Mouse (Mus musculus): ENCODE measurements around the gene Tnf. TPM values are rescaled to one million over a fixed set of nuclear protein-coding genes. Genes with fewer than 3 reads are reported as not detected.

Gene Tnf
- polyA plus RNA-seq, 1 experiment from 2014 or later = not detected

- Histone ChIP-seq H3K4me1 (no peaks in the 10 kb centered on the region), H3K9me3 (no peaks in the 10 kb centered on the region), H3K4me2 (replicated peaks) (no peak overlapping the region), H3K36me3 (peaks cover 98% of the 10 kb centered on the region), H3K27me3 (no peaks in the 10 kb centered on the region), H3K27ac (replicated peaks) (no peak overlapping the region), H3K4me3 (no peak overlapping the region), H3K9ac (replicated peaks) (no peak overlapping the region)
- no peak for ATAC-seq (replicated peaks)
- WGBS = 92% methylated on average over 12 of the region's 12 CpGs
Observed at GRCm38 (mm10) chr17:35155451-35155850, 46.4 kb downstream of the Tnf start.

GRCm38 (mm10) chr17:35154616-35155015 is 47.2 kb downstream of the Tnf start:
- 85% methylated on average over 7 of the region's 7 CpGs for WGBS
- Histone ChIP-seq H3K27ac (replicated peaks) (no peak overlapping the region), H3K27me3 (no peaks in the 10 kb centered on the region), H3K9ac (replicated peaks) (no peak overlapping the region), H3K4me3 (no peak overlapping the region), H3K4me2 (replicated peaks) (no peak overlapping the region), H3K36me3 (peaks cover 98% of the 10 kb centered on the region), H3K4me1 (no peaks in the 10 kb centered on the region), H3K9me3 (no peaks in the 10 kb centered on the region)
- no peak for ATAC-seq (replicated peaks)

GRCm38 (mm10) chr17:35153931-35154330 is 47.9 kb downstream of the Tnf start:
- no peaks in the 10 kb centered on the region for H3K9me3 ChIP-seq
- WGBS = 94% methylated on average over 4 of the region's 4 CpGs
- H3K27me3 ChIP-seq = no peaks in the 10 kb centered on the region
- H3K4me2 ChIP-seq (replicated peaks) = no peak overlapping the region
- H3K27ac ChIP-seq (replicated peaks) = no peak overlapping the region
- no peak for ATAC-seq (replicated peaks)
- H3K4me3 ChIP-seq = no peak overlapping the region
- H3K4me1 ChIP-seq = no peaks in the 10 kb centered on the region
- no peak overlapping the region for H3K9ac ChIP-seq (replicated peaks)
- H3K36me3 ChIP-seq = peaks cover 98% of the 10 kb centered on the region

GRCm38 (mm10) chr17:35153077-35153476 is 48.7 kb downstream of the Tnf start:
- 91% methylated on average over 9 of the region's 9 CpGs for WGBS
- no peak overlapping the region for H3K9ac ChIP-seq (replicated peaks)
- peaks cover 97% of the 10 kb centered on the region for H3K36me3 ChIP-seq
- no peak for ATAC-seq (replicated peaks)
- no peaks in the 10 kb centered on the region for H3K4me1 ChIP-seq
- H3K9me3 ChIP-seq = no peaks in the 10 kb centered on the region
- no peak overlapping the region for H3K27ac ChIP-seq (replicated peaks)
- H3K27me3 ChIP-seq = no peaks in the 10 kb centered on the region
- H3K4me3 ChIP-seq = no peak overlapping the region
- no peak overlapping the region for H3K4me2 ChIP-seq (replicated peaks)

GRCm38 (mm10) chr17:35152121-35152520 is 49.7 kb downstream of the Tnf start:
- Histone ChIP-seq H3K9me3 (no peaks in the 10 kb centered on the region), H3K9ac (replicated peaks) (no peak overlapping the region), H3K4me2 (replicated peaks) (no peak overlapping the region), H3K27ac (replicated peaks) (no peak overlapping the region), H3K4me1 (no peaks in the 10 kb centered on the region), H3K27me3 (no peaks in the 10 kb centered on the region), H3K4me3 (no peak overlapping the region), H3K36me3 (peaks cover 96% of the 10 kb centered on the region)
- 92% methylated on average over 4 of the region's 4 CpGs for WGBS
- ATAC-seq (replicated peaks) = no peak

Small RNAs within 50 kb of the gene (microRNA-seq; reads per million reads assigned to microRNA genes)
- not detected for gene Mir6973a
- gene Mir6974 = not detected
- gene Mir6975 = 2.2 reads per million, percentile 1 among the genes with 10 or more reads in this experiment
- not detected for gene Mir8094

Other genes with a start within 250 kb of the Tnf start
- gene Hspa1b, start 242.8 kb downstream of the Tnf start, polyA plus RNA-seq (2015; fragmentation: Nextera tagmentation; extraction: Ambion mirVana) = 0.10 and 0.17 TPM in 2 replicates
- gene Gm20481, start 232.1 kb downstream of the Tnf start, polyA plus RNA-seq (2015; fragmentation: Nextera tagmentation; extraction: Ambion mirVana) = not detected in 2 replicates
- gene Hspa1a, start 229.9 kb downstream of the Tnf start, polyA plus RNA-seq (2015; fragmentation: Nextera tagmentation; extraction: Ambion mirVana) = 3.6 and 3.7 TPM in 2 replicates
- 1.5 TPM in 2 replicates for gene Hspa1l, start 229.3 kb downstream of the Tnf start, polyA plus RNA-seq (2015; fragmentation: Nextera tagmentation; extraction: Ambion mirVana)
- 132 and 149 TPM in 2 replicates for gene Lsm2, start 220.1 kb downstream of the Tnf start, polyA plus RNA-seq (2015; fragmentation: Nextera tagmentation; extraction: Ambion mirVana)
- gene Vars, start 201.0 kb downstream of the Tnf start, polyA plus RNA-seq (2015; fragmentation: Nextera tagmentation; extraction: Ambion mirVana) = 82.9 and 88.6 TPM in 2 replicates
- 0.14 and 0.28 TPM in 2 replicates for gene Vwa7, start 185.4 kb downstream of the Tnf start, polyA plus RNA-seq (2015; fragmentation: Nextera tagmentation; extraction: Ambion mirVana)
- gene Sapcd1, start 174.0 kb downstream of the Tnf start, polyA plus RNA-seq (2015; fragmentation: Nextera tagmentation; extraction: Ambion mirVana) = 5.8 and 5.9 TPM in 2 replicates
- 2.8 and 3.2 TPM in 2 replicates for gene Msh5, start 155.3 kb downstream of the Tnf start, polyA plus RNA-seq (2015; fragmentation: Nextera tagmentation; extraction: Ambion mirVana)
- 98.4 and 100 TPM in 2 replicates for gene Clic1, start 152.0 kb downstream of the Tnf start, polyA plus RNA-seq (2015; fragmentation: Nextera tagmentation; extraction: Ambion mirVana)
- 540 and 556 TPM in 2 replicates for gene Ddah2, start 143.0 kb downstream of the Tnf start, polyA plus RNA-seq (2015; fragmentation: Nextera tagmentation; extraction: Ambion mirVana)
- gene Ly6g6c, start 136.6 kb downstream of the Tnf start, polyA plus RNA-seq (2015; fragmentation: Nextera tagmentation; extraction: Ambion mirVana) = not detected in 2 replicates
- gene Mpig6b, start 135.8 kb downstream of the Tnf start, polyA plus RNA-seq (2015; fragmentation: Nextera tagmentation; extraction: Ambion mirVana) = 0.15 and 0.17 TPM in 2 replicates
- 10.0 and 11.9 TPM in 2 replicates for gene Ly6g6e, start 125.1 kb downstream of the Tnf start, polyA plus RNA-seq (2015; fragmentation: Nextera tagmentation; extraction: Ambion mirVana)
- 0.46 and 0.47 TPM in 2 replicates for gene Ly6g6d, start 123.9 kb downstream of the Tnf start, polyA plus RNA-seq (2015; fragmentation: Nextera tagmentation; extraction: Ambion mirVana)
- 0.32 TPM in 1 of 2 replicates, not detected in the other for gene Ly6g6f, start 116.4 kb downstream of the Tnf start, polyA plus RNA-seq (2015; fragmentation: Nextera tagmentation; extraction: Ambion mirVana)
- 93.2 and 97.4 TPM in 2 replicates for gene Abhd16a, start 112.7 kb downstream of the Tnf start, polyA plus RNA-seq (2015; fragmentation: Nextera tagmentation; extraction: Ambion mirVana)
- gene Ly6g5c, start 93.7 kb downstream of the Tnf start, polyA plus RNA-seq (2015; fragmentation: Nextera tagmentation; extraction: Ambion mirVana) = not detected in 2 replicates
- 1.2 and 1.3 TPM in 2 replicates for gene Ly6g5b, start 86.6 kb downstream of the Tnf start, polyA plus RNA-seq (2015; fragmentation: Nextera tagmentation; extraction: Ambion mirVana)
- 29.3 and 32.0 TPM in 2 replicates for gene Gpank1, start 80.6 kb downstream of the Tnf start, polyA plus RNA-seq (2015; fragmentation: Nextera tagmentation; extraction: Ambion mirVana)
- 307 and 309 TPM in 2 replicates for gene Csnk2b, start 80.0 kb downstream of the Tnf start, polyA plus RNA-seq (2015; fragmentation: Nextera tagmentation; extraction: Ambion mirVana)
- 8.7 TPM in 2 replicates for gene D17H6S53E, start 75.6 kb downstream of the Tnf start, polyA plus RNA-seq (2015; fragmentation: Nextera tagmentation; extraction: Ambion mirVana)
- 0.28 and 0.31 TPM in 2 replicates for gene Apom, start 70.0 kb downstream of the Tnf start, polyA plus RNA-seq (2015; fragmentation: Nextera tagmentation; extraction: Ambion mirVana)
- 92.3 and 93.8 TPM in 2 replicates for gene Bag6, start 66.8 kb downstream of the Tnf start, polyA plus RNA-seq (2015; fragmentation: Nextera tagmentation; extraction: Ambion mirVana)
- 185 and 208 TPM in 2 replicates for gene Prrc2a, start 37.1 kb downstream of the Tnf start, polyA plus RNA-seq (2015; fragmentation: Nextera tagmentation; extraction: Ambion mirVana)
- 5.7 and 7.8 TPM in 2 replicates for gene Aif1, start 25.9 kb downstream of the Tnf start, polyA plus RNA-seq (2015; fragmentation: Nextera tagmentation; extraction: Ambion mirVana)
- gene Lst1, start 13.6 kb downstream of the Tnf start, polyA plus RNA-seq (2015; fragmentation: Nextera tagmentation; extraction: Ambion mirVana) = 6.2 and 6.8 TPM in 2 replicates
- 0.25 and 0.70 TPM in 2 replicates for gene Ltb, start 7.6 kb downstream of the Tnf start, polyA plus RNA-seq (2015; fragmentation: Nextera tagmentation; extraction: Ambion mirVana)
- gene Lta, start 3.3 kb upstream of the Tnf start, polyA plus RNA-seq (2015; fragmentation: Nextera tagmentation; extraction: Ambion mirVana) = 0.36 TPM in 1 of 2 replicates, not detected in the other
- 0.61 and 1.1 TPM in 2 replicates for gene Gm16181, start 18.8 kb upstream of the Tnf start, polyA plus RNA-seq (2015; fragmentation: Nextera tagmentation; extraction: Ambion mirVana)
- 38.2 and 41.5 TPM in 2 replicates for gene Atp6v1g2, start 31.7 kb upstream of the Tnf start, polyA plus RNA-seq (2015; fragmentation: Nextera tagmentation; extraction: Ambion mirVana)
- 11.7 and 12.3 TPM in 2 replicates for gene Nfkbil1, start 33.8 kb upstream of the Tnf start, polyA plus RNA-seq (2015; fragmentation: Nextera tagmentation; extraction: Ambion mirVana)
- 478 and 488 TPM in 2 replicates for gene Ddx39b, start 39.7 kb upstream of the Tnf start, polyA plus RNA-seq (2015; fragmentation: Nextera tagmentation; extraction: Ambion mirVana)
- 48.1 and 50.1 TPM in 2 replicates for gene H2-D1, start 60.7 kb upstream of the Tnf start, polyA plus RNA-seq (2015; fragmentation: Nextera tagmentation; extraction: Ambion mirVana)
- gene H2-Q1, start 118.4 kb upstream of the Tnf start, polyA plus RNA-seq (2015; fragmentation: Nextera tagmentation; extraction: Ambion mirVana) = 0.27 and 0.32 TPM in 2 replicates
- gene H2-Q2, start 140.2 kb upstream of the Tnf start, polyA plus RNA-seq (2015; fragmentation: Nextera tagmentation; extraction: Ambion mirVana) = 1.1 and 1.2 TPM in 2 replicates
- 0.73 and 0.80 TPM in 2 replicates for gene H2-Q4, start 177.6 kb upstream of the Tnf start, polyA plus RNA-seq (2015; fragmentation: Nextera tagmentation; extraction: Ambion mirVana)
- gene H2-Q6, start 222.8 kb upstream of the Tnf start, polyA plus RNA-seq (2015; fragmentation: Nextera tagmentation; extraction: Ambion mirVana) = 0.33 and 0.53 TPM in 2 replicates
- gene H2-Q7, start 237.1 kb upstream of the Tnf start, polyA plus RNA-seq (2015; fragmentation: Nextera tagmentation; extraction: Ambion mirVana) = 1.2 and 1.3 TPM in 2 replicates